Mouse (Mus musculus): ENCODE measurements around the gene Slc16a2.
"Not testable (repeated sequence)": the region's sequence is repeated elsewhere in the genome, so short reads cannot be mapped to it uniquely, and the experiment has no call there.

Gene Slc16a2

GRCm38 (mm10) chrX:103733091-103733490 is 88.7 kb downstream of the Slc16a2 start:
- DNase-seq = no peak

- DNase-seq = peak; percentile 12
Measured at GRCm38 (mm10) chrX:103732033-103732703, 89.6 kb downstream of the Slc16a2 start.

GRCm38 (mm10) chrX:103722437-103722836 is 99.3 kb downstream of the Slc16a2 start:
- peak; percentile 30 for DNase-seq

- DNase-seq = no peak
Measured at GRCm38 (mm10) chrX:103719618-103720185, 102.1 kb downstream of the Slc16a2 start.

- no peak for DNase-seq
Measured at GRCm38 (mm10) chrX:103712922-103713321, 108.9 kb downstream of the Slc16a2 start.

- DNase-seq = no peak
Measured at GRCm38 (mm10) chrX:103709671-103710070, 112.1 kb downstream of the Slc16a2 start.

GRCm38 (mm10) chrX:103708592-103708991 is 113.2 kb downstream of the Slc16a2 start:
- no peak for DNase-seq

GRCm38 (mm10) chrX:103704611-103705010 is 117.2 kb downstream of the Slc16a2 start:
- no peak for DNase-seq

- DNase-seq = peak; percentile 22
Measured at GRCm38 (mm10) chrX:103704024-103704423, 117.8 kb downstream of the Slc16a2 start.

- no peak for DNase-seq
Measured at GRCm38 (mm10) chrX:103697796-103698195, 124.0 kb downstream of the Slc16a2 start.

GRCm38 (mm10) chrX:103696081-103696519 is 125.7 kb downstream of the Slc16a2 start:
- DNase-seq = no peak

GRCm38 (mm10) chrX:103695165-103695996 is 126.4 kb downstream of the Slc16a2 start:
- DNase-seq = peak; percentile 59

- DNase-seq = no peak
Measured at GRCm38 (mm10) chrX:103694787-103695164, 127.0 kb downstream of the Slc16a2 start.

- no peak for DNase-seq
Measured at GRCm38 (mm10) chrX:103694381-103694780, 127.4 kb downstream of the Slc16a2 start.

- no peak for DNase-seq
Measured at GRCm38 (mm10) chrX:103692916-103693315, 128.9 kb downstream of the Slc16a2 start.

- DNase-seq = no peak
Measured at GRCm38 (mm10) chrX:103688551-103688950, 133.2 kb downstream of the Slc16a2 start.

- DNase-seq = no peak
Measured at GRCm38 (mm10) chrX:103674674-103675073, 147.1 kb downstream of the Slc16a2 start.

- DNase-seq = no peak
Measured at GRCm38 (mm10) chrX:103673761-103674160, 148.0 kb downstream of the Slc16a2 start.

GRCm38 (mm10) chrX:103670245-103670644 is 151.5 kb downstream of the Slc16a2 start:
- DNase-seq = no peak

- not testable (repeated sequence) for DNase-seq
Measured at GRCm38 (mm10) chrX:103664445-103664844, 157.3 kb downstream of the Slc16a2 start.

GRCm38 (mm10) chrX:103658985-103659384 is 162.8 kb downstream of the Slc16a2 start:
- DNase-seq = no peak

- peak; percentile 9 for DNase-seq
Measured at GRCm38 (mm10) chrX:103653021-103653420, 168.8 kb downstream of the Slc16a2 start.

GRCm38 (mm10) chrX:103652048-103652447 is 169.7 kb downstream of the Slc16a2 start:
- DNase-seq = no peak
